Mouse (Mus musculus) large intestine, adult 2 months (tissue): ENCODE measurements around the gene Ugp2. TPM values are rescaled to one million over a fixed set of nuclear protein-coding genes. Genes with fewer than 3 reads are reported as not detected.
A peak's percentile ranks its signal among the peaks of the same experiment; 100 is the strongest.

Source experiments
- DNase-seq: peaks from one replicate; pipeline ENCODE4 v3.0.0-alpha.2; 2012; ENCODE audit warnings: low read depth, low spot score
- WGBS: fragments of 180-500 bp; shearing (Covaris S2); methylation state at CpG from one replicate; pipeline ENCODE4 v1.1.7; 2018; 5-methylcytosine and 5-hydroxymethylcytosine counted together
- polyA plus RNA-seq: library from polyadenylated mRNA; depleted of rRNA; stranded (reverse); fragments of >200 nt; gene quantifications from 2 replicates; pipeline ENCODE4 v1.2.3, GENCODE M21; 2012; rRNA removed

Gene Ugp2
- 10.9 and 12.2 TPM in 2 replicates for polyA plus RNA-seq

- WGBS, result 7% methylated on average over 38 of the region's 38 CpGs
- peak; percentile 89 for DNase-seq
Measured at GRCm38 (mm10) chr11:21371122-21371806, at the start of gene Ugp2. Ugp2 (minus strand) TSS chr11:21371201.

DNA sequence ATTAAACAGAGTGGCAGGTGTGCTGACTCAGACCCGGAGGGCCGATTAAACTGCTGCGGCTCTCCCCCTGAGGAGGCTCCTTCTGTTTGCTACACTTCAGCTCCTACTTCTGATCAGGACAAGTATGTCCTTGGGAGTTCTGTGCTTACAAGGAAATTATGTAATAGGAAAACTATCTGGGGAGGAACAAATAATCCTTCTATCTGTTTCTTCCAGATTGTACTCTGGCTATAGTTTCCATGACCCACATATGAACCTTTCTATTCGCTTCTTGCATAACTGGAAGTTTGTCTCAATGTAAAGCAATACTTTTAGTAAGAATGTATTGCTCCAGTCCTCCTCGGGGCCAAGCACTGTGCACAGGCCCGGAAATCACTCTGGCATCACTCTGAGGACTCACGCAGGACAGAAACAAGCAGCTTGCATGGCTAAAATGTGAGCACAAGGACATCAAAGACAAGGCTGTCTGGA lies 43.9 kb upstream of the Ugp2 start:
- WGBS, result 15% methylated on average over 7 of the region's 7 CpGs
- DNase-seq, result no peak

DNA sequence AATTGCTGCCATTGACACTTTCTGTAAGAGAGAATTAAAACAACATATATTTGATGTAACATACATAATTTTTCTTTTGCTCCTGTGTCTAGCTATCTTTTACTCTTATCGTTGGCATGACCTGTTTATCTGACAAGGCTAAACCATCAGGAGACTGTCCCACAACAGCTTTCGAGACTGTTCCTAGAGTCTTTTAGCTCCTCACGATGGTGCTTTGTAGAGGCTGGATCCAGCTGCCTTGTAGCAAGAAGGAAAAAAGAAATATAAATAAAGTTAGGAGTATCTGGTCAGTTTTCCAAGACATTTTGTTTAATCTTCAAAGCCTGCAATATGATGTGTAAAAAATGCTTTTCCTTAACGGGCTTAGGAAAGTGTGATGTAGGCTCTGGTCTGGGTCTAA lies 35.7 kb upstream of the Ugp2 start:
- 64% methylated on average over 4 of the region's 4 CpGs for WGBS
- DNase-seq, result no peak

DNA sequence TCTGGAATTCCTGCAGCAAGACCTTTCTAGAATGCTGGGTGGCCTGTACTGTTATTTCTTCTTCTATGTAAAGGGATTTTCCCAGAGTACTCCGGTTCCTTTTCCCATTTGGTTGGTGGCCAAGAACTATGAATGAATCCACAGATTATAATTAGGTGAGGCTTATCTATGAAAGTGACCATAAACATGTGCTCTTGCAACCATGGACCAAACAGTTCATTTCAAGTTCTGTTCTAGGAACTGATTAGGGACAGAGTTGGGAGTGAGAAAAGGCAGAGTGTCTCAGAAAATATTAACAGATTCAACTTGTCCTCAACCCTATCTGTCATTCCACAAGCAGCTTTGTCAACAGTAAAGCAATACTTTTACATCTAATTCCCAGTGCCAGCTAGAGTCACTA lies 35.1 kb upstream of the Ugp2 start:
- DNase-seq, result no peak

DNA sequence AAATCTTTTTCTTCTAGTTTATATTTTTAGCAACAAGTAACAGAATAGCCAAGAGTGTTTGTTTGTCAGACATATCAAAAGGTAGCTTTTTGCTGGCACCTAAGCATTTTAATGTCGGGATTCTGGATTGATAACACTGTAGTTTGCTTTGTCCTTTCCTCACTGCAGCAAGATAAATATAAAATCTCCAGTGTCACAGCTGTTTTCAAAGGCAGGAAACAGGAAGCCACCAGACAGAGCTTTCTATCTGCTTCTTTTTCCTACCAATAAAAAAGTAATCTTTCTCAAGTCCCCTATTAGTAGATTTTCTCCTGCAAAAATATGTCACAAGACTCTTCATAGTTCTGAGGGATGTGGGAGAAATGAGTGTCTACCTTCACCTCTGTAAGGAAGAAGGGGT lies 32.9 kb upstream of the Ugp2 start:
- DNase-seq, result no peak
- 6% methylated on average over 1 of the region's 1 CpGs for WGBS

More for the DNA sequence above, 35.1 kb upstream of the Ugp2 start:
- WGBS, result 15% methylated on average over 1 of the region's 1 CpGs

DNA sequence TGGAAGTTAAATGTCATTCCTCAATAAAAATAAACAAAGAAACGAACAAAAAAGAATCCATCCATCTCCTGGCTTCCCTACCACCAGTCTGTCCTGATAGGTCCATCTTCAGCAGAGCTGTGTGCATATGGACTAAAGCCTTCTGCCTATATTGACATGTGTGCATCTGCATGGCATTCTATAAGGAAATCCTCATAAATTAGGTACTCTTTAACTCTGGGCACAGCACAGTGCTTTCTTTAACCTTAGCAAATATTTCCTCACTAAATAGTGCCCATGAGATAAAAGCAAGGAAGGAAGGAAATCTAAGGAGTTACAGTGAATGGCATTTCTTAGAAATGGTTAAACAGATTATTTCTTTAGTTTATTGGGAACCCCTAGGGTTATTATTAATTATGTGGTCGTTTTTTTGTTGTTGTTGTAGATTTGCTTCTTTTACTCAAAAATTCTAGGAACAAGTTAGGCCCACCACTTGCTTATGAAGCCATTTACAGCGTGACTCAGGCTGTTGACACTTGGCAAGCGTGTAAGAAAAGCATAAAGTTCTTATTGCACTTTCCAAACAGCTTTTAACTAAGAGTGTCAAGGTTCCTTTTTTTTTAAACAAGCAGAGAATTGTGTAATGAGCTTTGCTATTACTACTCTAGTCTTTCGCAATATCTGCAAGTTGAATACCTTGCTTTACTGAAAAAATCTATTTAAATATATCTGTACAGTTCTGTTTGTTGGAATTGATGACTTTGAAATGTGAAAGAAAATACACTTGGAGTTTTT lies 31.7 kb upstream of the Ugp2 start:
- WGBS, result 14% methylated on average over 5 of the region's 5 CpGs
- DNase-seq, result peak; percentile 76

GRCm38 (mm10) chr11:21401248-21401647 lies 30.2 kb upstream of the Ugp2 start:
- DNase-seq, result no peak

DNA sequence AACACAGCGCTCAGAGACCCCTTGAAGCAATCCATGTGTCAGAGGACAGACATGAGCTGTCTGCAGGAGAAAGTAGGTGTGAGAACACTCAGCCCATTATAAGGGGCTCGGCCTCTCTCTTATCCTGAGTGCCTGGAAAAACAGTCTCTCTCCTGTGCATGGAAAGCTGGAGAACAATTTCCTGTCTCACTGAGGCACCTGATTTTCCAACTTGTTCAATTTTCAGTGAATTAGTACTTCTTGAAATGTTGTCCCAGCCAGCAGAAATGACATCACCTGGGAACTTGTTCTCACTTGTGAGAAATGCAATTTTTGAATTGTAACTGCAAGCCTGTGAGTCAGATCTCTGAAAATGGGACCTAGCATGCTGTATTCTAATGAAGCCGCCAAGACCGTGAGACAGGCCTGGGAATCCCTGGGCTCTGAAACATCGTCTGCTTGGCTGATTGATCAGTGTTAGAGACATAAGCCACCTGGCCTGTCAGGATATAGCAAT lies 28.2 kb upstream of the Ugp2 start:
- WGBS, result 73% methylated on average over 5 of the region's 5 CpGs
- DNase-seq, result no peak

More at GRCm38 (mm10) chr11:21401248-21401647, 30.2 kb upstream of the Ugp2 start:
- 49% methylated on average over 2 of the region's 2 CpGs for WGBS

GRCm38 (mm10) chr11:21398464-21398863 lies 27.5 kb upstream of the Ugp2 start:
- WGBS, result 58% methylated on average over 7 of the region's 7 CpGs
- DNase-seq, result no peak

DNA sequence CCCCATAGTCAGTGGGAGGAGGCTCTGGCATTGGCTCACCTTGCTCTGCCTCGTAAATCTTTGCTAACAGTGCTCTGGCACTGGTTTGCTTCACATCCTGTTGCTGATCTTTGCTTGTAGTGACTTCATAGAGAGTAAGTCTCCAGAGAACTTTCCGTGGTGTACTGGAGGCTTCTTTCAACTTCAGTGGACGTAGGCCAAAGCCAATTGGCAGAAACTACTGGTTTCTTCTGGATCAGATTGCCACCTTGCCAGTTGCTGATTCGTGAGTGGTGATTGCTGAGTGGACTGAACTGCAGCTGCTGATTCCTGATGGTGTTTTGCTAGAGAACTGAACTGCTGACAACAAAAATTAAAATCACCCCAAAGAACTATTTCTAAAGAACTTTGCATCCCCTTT lies 15.8 kb upstream of the Ugp2 start:
- WGBS, result 64% methylated on average over 4 of the region's 4 CpGs
- DNase-seq, result no peak

GRCm38 (mm10) chr11:21374096-21374495 lies 3.1 kb upstream of the Ugp2 start:
- WGBS, result 79% methylated on average over 3 of the region's 3 CpGs
- DNase-seq, result no peak

GRCm38 (mm10) chr11:21370399-21371121 lies 441 bp downstream of the Ugp2 start:
- DNase-seq, result no peak
- WGBS, result 1% methylated on average over 68 of the region's 69 CpGs

GRCm38 (mm10) chr11:21369248-21370016 lies 1.6 kb downstream of the Ugp2 start:
- DNase-seq, result no peak
- WGBS, result 8% methylated on average over 9 of the region's 9 CpGs

- no peak for DNase-seq
- 45% methylated on average over 7 of the region's 7 CpGs for WGBS
Measured at GRCm38 (mm10) chr11:21368466-21368865, 2.5 kb downstream of the Ugp2 start.

DNA sequence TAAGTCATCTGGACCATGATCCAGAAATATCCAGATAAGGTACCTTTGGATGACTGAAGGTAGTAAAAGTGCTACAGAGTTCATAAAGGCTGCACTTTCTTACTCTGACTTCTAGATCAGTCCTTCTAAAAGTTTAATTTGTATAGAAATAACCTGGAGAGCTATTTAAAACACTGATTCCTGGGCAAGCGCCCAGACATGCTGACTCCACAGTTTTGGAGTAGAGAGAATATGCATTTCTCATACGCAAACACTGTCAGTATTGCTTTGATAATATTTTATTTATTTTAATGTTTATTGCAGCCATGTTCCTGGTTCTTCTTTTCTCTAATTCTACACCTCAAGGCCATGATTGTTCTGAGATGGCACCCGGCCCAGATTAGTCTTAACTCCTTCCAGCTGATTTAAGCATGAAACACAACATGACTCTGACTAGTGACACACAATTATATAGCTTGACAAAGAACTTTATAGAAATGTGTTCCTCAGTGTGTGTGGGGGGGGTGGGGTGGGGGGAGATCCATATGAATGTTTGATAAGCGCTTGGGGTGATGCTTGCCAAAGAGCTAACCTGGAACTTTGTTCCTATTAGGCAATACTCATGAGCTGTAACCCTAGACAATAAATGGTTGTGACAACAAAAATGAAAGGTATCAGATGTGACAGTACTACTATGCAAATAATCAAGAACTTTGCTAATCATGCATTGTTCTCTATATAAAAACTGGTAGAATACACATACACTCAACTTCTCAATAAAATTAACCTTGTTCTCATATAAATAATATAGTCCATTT lies 7.7 kb downstream of the Ugp2 start:
- DNase-seq, result no peak

GRCm38 (mm10) chr11:21351296-21351695 lies 19.7 kb downstream of the Ugp2 start:
- WGBS, result 91% methylated on average over 7 of the region's 7 CpGs
- DNase-seq, result no peak

More for the DNA sequence above, 7.7 kb downstream of the Ugp2 start:
- 36% methylated on average over 4 of the region's 4 CpGs for WGBS

DNA sequence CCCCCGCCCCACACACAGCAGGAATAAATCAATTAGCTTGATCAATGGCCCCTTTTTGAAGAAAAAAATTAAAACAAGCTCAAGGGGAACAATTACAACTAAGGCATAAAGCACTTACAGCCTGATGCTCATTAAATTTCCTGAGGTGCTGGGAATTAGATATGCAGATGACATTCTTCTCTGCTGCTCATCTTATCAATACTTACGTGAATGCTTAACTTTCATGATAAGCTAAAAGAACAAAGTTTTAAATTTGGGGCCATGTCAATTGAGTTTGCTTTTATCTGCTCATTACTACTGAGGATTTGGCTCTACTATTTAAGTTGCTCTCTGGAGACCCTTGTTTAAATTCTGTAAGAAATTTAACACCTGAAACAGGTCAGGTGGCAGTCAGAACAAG lies 22.1 kb downstream of the Ugp2 start:
- DNase-seq, result no peak
- WGBS, result 99% methylated on average over 2 of the region's 2 CpGs

DNA sequence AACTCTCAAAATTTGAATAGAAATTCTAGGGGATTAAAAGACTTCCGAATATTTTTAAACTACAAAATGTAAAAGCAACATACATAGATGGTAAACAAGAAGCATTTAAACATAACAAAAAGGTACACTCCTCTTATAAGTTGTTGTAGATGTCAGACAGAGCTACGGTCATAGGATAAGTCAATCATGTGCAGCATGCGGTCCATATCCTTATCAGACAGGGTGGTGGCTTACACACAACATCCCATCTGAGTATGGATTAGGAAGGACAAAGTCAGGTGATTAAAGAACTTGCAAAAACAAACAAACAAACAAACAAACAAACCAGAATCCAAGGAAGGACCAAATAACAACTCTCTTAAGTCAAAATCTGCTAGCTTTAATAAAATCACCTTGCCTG lies 25.0 kb downstream of the Ugp2 start:
- 94% methylated on average over 3 of the region's 3 CpGs for WGBS
- DNase-seq, result no peak

DNA sequence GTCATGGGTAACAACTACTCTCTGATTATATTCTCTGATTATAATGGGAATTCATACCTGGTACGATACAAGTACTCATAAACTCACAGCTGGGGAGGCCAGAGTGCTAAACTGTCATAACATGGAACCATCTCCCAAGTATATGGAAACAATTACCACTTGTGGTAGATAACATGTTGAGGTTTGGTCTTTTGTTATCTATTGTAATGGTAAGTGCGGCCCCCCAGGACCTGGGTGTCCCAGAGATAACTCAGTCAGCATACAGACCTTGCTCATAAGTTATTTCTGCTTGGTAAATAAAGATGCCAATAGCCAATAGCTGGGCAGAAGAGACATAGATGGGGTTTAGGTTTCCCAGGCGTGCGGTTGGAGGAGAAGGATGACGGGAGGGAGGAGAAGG lies 27.5 kb downstream of the Ugp2 start:
- WGBS, result 96% methylated on average over 5 of the region's 5 CpGs
- no peak for DNase-seq
